Mouse (Mus musculus): ENCODE measurements at regions not wholly inside any gene's neighbourhood (a gene's known extent, or its start where the extent isn't known, plus 50 kb on each side); places are given as distances from the start of the nearest gene placed in this dataset.

- TF ChIP-seq CTCF (conservative IDR thresholded peaks at IDR 0.05; ENCODE audit: low read length) (no peak), NANOG (IDR thresholded peaks at IDR 0.05; ENCODE audit: borderline replicate concordance, low read length) (no peak), POU5F1 (IDR thresholded peaks at IDR 0.05; ENCODE audit: borderline replicate concordance, low read length) (no peak)
Observed at GRCm38 (mm10) chr9:113040885-113041284, 667.2 kb downstream of the Pdcd6ip start.

Data from E14TG2a.4 (cell line).